Mouse (Mus musculus) large intestine, adult 2 months (tissue): ENCODE data around the gene Nme3. TPM values are rescaled to one million over a fixed set of nuclear protein-coding genes. Genes with fewer than 3 reads are reported as not detected.
A peak's percentile ranks its signal among the peaks of the same experiment; 100 is the strongest.

Experiments used
- DNase-seq: peaks from one replicate; pipeline ENCODE4 v3.0.0-alpha.2; 2012; ENCODE audit warnings: low read depth, low spot score
- WGBS: fragments of 180-500 bp; shearing (Covaris S2); methylation state at CpG from one replicate; pipeline ENCODE4 v1.1.7; 2018; 5-methylcytosine and 5-hydroxymethylcytosine counted together
- polyA plus RNA-seq: library from polyadenylated mRNA; depleted of rRNA; stranded (reverse); fragments of >200 nt; gene quantifications from 2 replicates; pipeline ENCODE4 v1.2.3, GENCODE M21; 2012; rRNA removed

Gene Nme3
- 61.2 and 62.9 TPM in 2 replicates for polyA plus RNA-seq

DNA sequence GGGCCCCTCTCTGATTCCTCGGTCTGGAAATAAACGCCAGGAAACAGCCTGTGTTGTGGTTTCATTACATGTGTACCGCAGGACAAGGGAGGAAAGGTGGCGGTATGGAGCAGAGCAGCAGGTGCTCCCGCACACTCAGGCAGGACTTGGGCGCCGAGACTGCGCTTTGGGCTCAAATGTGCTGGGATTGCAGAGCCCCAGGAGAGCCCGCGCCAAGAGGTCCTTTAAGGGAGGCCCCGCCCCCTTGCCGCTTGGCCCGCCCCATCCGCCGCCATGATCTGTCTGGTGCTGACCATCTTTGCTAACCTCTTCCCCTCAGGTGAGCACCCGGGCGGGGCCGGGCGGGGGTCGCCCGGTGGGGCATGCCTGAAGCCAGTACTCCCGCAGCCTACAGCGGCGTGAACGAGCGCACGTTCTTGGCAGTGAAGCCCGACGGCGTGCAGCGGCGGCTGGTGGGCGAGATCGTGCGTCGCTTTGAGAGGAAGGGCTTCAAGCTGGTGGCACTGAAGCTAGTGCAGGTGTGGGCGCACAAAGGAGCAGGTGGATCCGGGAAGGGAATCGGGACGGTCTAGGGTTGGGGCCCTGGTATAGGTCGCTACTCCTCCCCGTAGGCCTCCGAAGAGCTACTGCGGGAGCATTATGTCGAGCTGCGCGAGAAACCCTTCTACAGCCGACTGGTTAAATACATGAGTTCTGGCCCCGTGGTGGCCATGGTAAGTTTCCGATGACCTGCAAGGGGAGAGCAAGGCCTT is at the start of gene Nme3:
Gene Nme3, plus strand, starts transcription at position 260 of the 752 bp plus-strand sequence.
- 1% methylated on average over 50 of the region's 50 CpGs for whole genome bisulfite sequencing
- no peak for DNase-seq

GRCm38 (mm10) chr17:24847386-24847785 is 48.9 kb upstream of the Nme3 start:
- DNase-seq, result no peak
- 37% methylated on average over 1 of the region's 1 CpGs for WGBS

DNA sequence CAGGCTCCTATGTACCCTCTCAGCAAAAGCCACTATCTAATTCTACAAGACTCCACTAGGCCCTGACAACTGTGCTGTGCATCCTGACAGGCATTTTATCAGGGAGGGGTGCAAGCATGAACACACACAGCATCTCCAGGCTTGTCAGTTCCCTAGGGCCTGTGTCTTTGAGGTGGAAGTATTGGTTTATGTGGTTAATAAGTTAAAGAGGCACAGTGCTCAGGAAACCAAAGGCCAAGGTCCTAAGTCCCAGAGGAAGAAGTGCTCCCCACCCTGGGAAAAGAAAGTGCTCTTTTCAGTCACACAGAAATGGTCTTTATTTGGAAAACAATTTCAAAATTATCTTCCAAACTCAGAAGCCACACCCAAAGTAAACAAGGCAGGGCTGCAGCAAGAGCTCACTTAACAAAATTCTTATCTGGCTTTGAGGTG is 47.7 kb upstream of the Nme3 start:
- no peak for DNase-seq

DNA sequence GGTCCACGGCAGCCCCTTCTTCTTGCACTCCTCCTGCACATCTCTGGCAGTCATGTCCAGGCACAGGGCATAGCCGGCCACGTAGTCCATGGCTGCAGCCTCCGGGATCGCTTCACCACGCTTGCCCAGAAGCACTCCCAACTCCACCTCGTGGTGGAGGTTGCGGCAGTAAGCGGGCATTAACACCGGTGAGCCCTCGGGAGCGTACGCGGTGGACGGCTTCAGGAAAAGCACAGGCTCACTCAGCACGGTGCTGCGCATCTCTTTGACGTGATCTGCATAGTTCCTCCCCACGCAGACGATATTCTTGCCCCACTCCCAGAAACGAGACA is 46.6 kb upstream of the Nme3 start:
- under 1% methylated on average over 21 of the region's 21 CpGs for WGBS
- DNase-seq, result no peak

GRCm38 (mm10) chr17:24850065-24850772 is 46.1 kb upstream of the Nme3 start, which contains the start of gene Fahd1:
Gene Fahd1, minus strand, starts transcription at chr17:24850364.
- DNase-seq, result peak; percentile 93
- WGBS, result under 1% methylated on average over 58 of the region's 58 CpGs

- under 1% methylated on average over 20 of the region's 20 CpGs for WGBS
Observed at GRCm38 (mm10) chr17:24850773-24851127, 45.5 kb upstream of the Nme3 start.

GRCm38 (mm10) chr17:24851381-24852125 is 44.7 kb upstream of the Nme3 start:
- 56% methylated on average over 10 of the region's 10 CpGs for WGBS
- no peak for DNase-seq

More at GRCm38 (mm10) chr17:24850773-24851127, 45.5 kb upstream of the Nme3 start:
- DNase-seq, result no peak

DNA sequence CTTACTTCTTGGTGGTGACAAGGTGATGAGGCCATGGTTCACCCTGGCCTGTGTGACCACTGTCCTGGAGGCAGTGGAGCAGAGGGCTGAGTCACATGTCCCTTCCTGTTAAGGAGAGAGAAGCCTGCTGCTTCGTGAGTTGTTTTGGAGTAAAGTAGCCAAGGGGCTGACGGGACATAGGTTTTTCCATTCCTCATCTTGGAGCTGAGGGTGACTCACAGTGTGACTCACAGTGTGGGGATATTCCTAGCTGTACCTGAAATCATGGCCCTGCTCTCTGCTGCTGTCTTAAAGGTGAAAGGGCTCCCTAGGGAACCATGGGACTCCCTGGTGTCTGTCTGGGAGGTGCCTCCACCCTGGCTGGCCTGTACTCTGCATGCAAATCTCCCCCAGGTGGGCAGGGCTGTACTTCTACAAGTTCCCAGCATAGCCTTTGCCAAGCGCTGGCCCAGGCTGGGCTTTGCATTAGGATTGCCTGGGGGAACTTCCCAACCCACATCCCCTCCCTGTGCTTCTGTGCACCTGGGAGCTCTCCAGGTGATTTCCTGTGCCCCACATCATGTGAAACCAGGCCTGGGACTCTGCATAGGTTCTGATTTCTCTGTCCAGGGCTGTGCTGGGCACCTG is 40.3 kb upstream of the Nme3 start:
- no peak for DNase-seq
- WGBS, result 83% methylated on average over 3 of the region's 3 CpGs

DNA sequence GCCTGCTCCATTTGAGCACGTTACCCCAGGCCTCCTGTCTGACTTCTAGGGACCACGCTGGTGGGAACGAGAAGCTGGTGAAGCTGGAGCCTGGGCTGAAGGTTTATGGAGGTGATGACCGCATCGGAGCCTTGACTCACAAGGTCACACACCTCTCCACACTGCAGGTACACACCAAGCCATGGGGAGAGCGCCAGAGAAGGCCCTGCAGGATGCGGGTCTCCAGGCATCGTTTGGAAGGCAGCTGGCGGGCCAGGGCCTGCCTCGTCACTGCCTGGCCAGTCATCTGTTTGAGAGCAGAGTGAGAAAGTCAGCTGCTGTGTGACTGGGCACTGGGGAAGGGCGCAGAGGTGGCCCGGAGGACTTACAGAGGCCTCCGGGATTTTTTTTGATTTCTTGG is 39.7 kb upstream of the Nme3 start:
- 90% methylated on average over 13 of the region's 13 CpGs for WGBS
- no peak for DNase-seq

- no peak for DNase-seq
- WGBS, result 80% methylated on average over 8 of the region's 8 CpGs
Observed at GRCm38 (mm10) chr17:24857831-24858470, 38.3 kb upstream of the Nme3 start.

DNA sequence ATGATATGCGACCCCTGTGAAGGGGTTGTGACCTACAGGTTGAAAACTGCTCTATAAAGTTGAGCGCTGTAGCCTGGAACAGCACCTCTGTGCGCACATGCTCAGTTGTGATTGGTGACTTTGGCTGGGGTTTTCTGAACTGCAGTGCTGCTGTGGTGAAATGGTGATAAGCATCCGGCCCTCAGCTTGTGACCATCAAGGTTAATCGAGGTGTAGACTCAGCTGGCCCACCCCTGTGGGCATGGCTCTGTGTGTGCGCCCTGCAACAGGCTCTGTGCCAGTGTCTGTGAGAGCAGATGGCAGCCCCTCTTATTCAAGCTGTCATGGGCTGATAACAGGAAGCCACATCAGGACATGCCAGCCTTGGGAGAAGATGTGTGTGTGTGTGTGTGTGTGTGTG is 37.3 kb upstream of the Nme3 start:
- no peak for DNase-seq
- WGBS, result 87% methylated on average over 6 of the region's 6 CpGs

- 95% methylated on average over 8 of the region's 8 CpGs for WGBS
Observed at GRCm38 (mm10) chr17:24860076-24860475, 36.2 kb upstream of the Nme3 start.

DNA sequence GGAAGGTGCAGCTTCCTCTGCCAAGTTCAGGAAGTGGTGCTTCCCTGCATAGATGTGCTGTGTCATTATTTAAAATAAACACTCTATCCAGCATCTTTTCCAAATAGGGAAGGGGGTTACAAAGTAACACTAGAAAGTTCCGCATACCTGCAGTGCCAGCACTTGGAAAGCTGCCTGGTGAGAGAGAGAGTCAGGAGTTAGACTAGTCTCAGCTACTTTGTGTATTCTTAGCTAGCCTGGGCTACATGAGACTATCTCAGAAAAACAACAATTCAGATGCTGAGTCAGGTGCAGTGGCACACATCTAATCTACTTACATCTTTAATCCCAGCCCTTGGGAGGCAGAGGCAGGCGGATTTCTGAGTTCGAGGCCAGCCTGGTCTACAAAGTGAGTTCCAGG is 34.5 kb upstream of the Nme3 start:
- DNase-seq, result no peak
- 95% methylated on average over 3 of the region's 3 CpGs for WGBS

More at GRCm38 (mm10) chr17:24860076-24860475, 36.2 kb upstream of the Nme3 start:
- DNase-seq, result no peak

GRCm38 (mm10) chr17:24865776-24866175 is 30.5 kb upstream of the Nme3 start, which contains the start of gene Igfals:
Gene Igfals, plus strand, starts transcription at chr17:24865997.
- DNase-seq, result no peak
- 96% methylated on average over 8 of the region's 8 CpGs for WGBS

DNA sequence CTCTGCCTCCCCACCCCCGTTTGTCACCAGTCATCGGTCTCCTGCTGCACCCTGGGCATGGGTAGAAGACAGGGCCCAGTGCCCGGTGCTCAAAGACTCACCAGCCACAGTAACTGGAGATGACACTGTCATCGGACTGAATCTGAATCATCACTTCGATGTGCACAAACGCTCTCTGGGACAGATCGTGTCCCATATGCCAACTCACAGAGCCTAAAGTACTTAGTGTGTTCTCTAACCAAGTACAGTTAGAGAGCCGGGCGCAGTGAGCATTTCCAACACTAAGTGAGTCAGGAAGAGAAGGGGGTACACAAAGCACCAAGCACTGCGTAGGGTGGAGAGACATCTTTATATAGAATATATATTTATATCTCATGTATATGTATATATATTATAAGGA is 28.4 kb upstream of the Nme3 start:
- WGBS, result 93% methylated on average over 10 of the region's 10 CpGs
- no peak for DNase-seq

DNA sequence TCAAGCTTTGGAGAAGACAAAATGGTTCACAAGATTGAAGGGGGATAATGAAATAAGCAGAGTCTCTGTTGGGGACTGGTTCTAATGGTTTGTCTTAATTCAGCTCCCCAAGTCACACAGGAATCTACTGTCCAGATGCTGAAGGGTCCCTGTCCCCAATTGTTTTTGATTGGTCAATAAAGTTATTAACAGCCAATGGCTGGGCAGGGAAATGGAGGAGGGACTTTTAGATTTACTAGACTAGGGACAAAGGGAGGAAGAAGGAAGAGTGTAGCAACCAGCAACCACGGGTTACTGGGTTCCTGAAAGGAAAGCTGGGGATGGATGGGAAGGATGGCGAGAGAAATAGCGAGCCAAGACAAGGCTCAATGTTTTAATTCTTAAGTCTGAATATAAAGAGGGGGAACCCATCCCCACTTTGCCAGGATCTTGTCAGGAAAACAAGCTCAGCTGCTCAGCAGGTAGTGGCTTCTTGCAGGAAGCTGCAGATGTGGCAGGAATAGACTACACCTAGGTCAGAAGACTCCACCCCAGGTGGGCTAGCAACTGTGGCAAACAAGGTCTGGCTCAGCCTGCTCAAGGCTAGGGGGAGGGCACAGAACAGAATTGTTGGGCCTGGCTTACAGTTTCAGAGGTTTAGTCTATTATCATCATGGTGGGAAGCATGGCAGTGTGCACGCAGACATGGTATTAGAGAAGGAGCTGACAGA is 22.4 kb upstream of the Nme3 start:
- no peak for DNase-seq
- WGBS, result 63% methylated on average over 4 of the region's 4 CpGs

DNA sequence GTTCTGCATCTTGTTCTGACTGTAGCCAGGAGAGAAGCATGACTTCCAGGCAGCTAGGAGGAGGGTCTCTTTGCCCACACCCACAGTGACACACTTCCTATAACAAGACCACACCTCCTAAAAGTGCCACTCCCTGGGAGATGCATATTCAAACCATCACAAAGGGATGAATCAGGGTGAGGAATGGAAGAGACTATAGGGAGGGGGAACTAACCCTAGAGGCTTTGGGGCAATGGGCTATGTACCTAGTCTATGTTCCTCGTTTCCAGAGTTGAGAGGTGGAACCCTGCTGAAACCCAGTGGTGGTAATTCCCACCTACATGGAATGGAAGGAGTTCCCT is 21.9 kb upstream of the Nme3 start:
- 58% methylated on average over 1 of the region's 1 CpGs for WGBS
- no peak for DNase-seq

- WGBS, result 75% methylated on average over 8 of the region's 8 CpGs
- no peak for DNase-seq
Observed at GRCm38 (mm10) chr17:24874989-24875388, 21.3 kb upstream of the Nme3 start.
